Mouse (Mus musculus) lung, embryonic 14.5 days (tissue): ENCODE results near the gene Mad1l1. TPM values are rescaled to one million over a fixed set of nuclear protein-coding genes. Genes with fewer than 3 reads are reported as not detected.

Experiments
- ATAC-seq: fragments of 200-750 bp; cut with Nextera tagmentation; 2 replicates; pipeline ENCODE4 v1.8.0; 2017; ENCODE audit warnings: mild to moderate bottlenecking, moderate TSS enrichment, moderate library complexity; ENCODE audit not compliant: insufficient read depth
- DNase-seq: peaks from one replicate; pipeline ENCODE4 v3.0.0-alpha.2; 2015
- H3K27ac ChIP-seq: fragments of 300-500 bp; sonication (generic); 2 replicates; pipeline ENCODE4 v1.5.1; 2014; ENCODE audit warnings: low read depth, mild to moderate bottlenecking, moderate library complexity
- H3K27me3 ChIP-seq: fragments of 300-500 bp; sonication (generic); 2 replicates; pipeline ENCODE4 v1.6.1; 2014; ENCODE audit warnings: low read length, control low read depth; ENCODE audit not compliant: insufficient read depth
- H3K36me3 ChIP-seq: fragments of 300-500 bp; sonication (generic); 2 replicates; pipeline ENCODE4 v1.6.1; 2014; ENCODE audit warnings: control low read depth; ENCODE audit not compliant: insufficient read depth
- H3K4me1 ChIP-seq: fragments of 300-500 bp; sonication (generic); 2 replicates; pipeline ENCODE4 v1.6.1; 2014; ENCODE audit warnings: antibody characterized with exemption, control low read depth; ENCODE audit not compliant: insufficient read depth
- H3K4me2 ChIP-seq: fragments of 300-500 bp; sonication (generic); 2 replicates; pipeline ENCODE4 v1.6.1; 2014; ENCODE audit warnings: mild to moderate bottlenecking
- H3K4me3 ChIP-seq: fragments of 300-500 bp; sonication (generic); 2 replicates; pipeline ENCODE4 v1.5.1; 2014; ENCODE audit warnings: low read depth, low read length
- H3K9ac ChIP-seq: fragments of 300-500 bp; sonication (generic); 2 replicates; pipeline ENCODE4 v1.6.1; 2014
- H3K9me3 ChIP-seq: fragments of 300-500 bp; sonication (generic); 2 replicates; pipeline ENCODE4 v1.6.1; 2016; ENCODE audit warnings: low read depth, low read length, control low read depth
- CTCF ChIP-seq: IDR thresholded peaks from 2 replicates; pipeline ENCODE4 v1.5.1; 2016; ENCODE audit warnings: antibody characterized with exemption, low read depth
- WGBS: fragments of 180-500 bp; shearing (Covaris S2); extraction: QIAGEN DNeasy Blood & Tissue Kit; methylation state at CpG from one replicate; pipeline ENCODE4 v1.1.7; 2014; 5-methylcytosine and 5-hydroxymethylcytosine counted together
- polyA plus RNA-seq: library from polyadenylated mRNA; unstranded; fragments of >200 nt; fragmentation: Nextera tagmentation; extraction: Ambion mirVana; gene quantifications from 2 replicates; pipeline ENCODE4 v1.2.1, GENCODE M21; 2014

The Mad1l1 gene
- polyA plus RNA-seq, 1 experiment from 2014 or later, result 61.6 TPM

DNA sequence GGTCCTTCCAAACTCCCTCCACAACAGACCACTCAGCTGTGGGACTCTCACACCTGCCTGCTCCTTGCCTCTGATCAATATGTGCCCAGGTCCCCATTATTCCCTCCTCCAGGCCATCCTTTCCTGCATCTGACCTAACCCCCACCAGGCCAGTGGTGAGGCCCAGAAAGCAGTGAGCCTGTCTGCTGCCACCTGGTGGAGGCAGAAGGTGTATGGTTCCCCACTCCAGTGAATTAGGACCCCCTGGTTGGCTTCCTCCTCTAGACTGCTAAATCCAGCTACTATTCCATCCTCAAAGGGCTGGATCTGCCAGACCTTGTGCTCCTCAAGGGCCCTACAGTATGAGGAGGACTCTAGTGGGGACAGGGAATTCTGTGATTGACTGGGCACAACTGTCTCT, 181.1 kb downstream of the Mad1l1 start:
- Histone ChIP-seq H3K4me2 (no peak overlapping the region), H3K4me1 (no peaks in the 10 kb centered on the region), H3K9me3 (no peaks in the 10 kb centered on the region), H3K4me3 (no peak overlapping the region), H3K27me3 (no peaks in the 10 kb centered on the region), H3K9ac (no peak overlapping the region), H3K27ac (no peak overlapping the region), H3K36me3 (peaks cover 5% of the 10 kb centered on the region; the same call in 1 of the 2 replicates)
- no peak for ATAC-seq
- peak; percentile 78 for DNase-seq
- peak; percentile 89 for TF ChIP-seq CTCF

DNA sequence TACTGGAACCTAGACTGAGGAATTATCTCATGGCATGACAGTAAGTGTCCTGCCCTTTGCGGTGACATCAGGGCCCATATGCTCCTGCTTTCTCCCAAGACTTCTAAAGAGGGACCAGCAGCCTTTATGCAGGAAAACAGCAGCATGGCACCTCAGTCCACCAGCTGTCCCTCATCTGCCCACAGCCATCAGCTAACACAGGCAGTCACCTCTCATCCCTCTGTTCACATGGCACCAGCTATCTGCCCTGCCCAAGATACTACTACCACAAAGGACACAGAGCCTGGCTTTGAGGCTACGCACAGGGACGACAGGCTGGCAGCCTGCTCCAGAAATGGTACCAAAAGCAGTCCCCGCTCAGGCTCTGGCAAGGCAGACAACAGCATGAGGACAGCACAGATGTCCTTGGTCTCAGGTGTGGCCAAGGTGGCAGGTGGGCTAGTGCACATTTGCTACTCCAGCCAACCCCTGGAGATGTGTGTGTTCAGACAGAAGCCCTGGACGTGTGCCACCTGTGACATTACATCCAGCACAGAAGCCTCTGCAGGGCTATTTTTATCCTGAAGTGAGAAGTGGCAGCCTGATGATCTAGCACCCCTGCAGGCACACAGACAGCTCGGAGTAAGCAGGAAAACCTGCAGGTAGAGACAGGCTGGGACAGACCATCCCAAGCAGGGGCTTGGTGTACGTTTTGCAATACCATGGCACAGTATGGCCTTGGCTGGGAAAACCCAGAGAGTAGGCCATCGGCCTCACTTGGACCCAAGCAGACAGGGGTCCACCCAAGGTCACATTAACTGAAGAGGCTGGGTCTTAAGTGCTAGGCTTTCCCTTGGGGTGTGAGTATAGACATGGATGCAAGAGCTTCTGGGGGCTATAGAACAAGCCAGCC, 185.4 kb downstream of the Mad1l1 start:
- Histone ChIP-seq H3K4me1 (no peaks in the 10 kb centered on the region), H3K9me3 (no peaks in the 10 kb centered on the region), H3K27ac (no peak overlapping the region), H3K27me3 (no peaks in the 10 kb centered on the region), H3K9ac (no peak overlapping the region), H3K36me3 (peaks cover 5% of the 10 kb centered on the region; the same call in 1 of the 2 replicates), H3K4me2 (no peak overlapping the region), H3K4me3 (no peak overlapping the region)
- no peak for DNase-seq
- no peak for ATAC-seq
- 81% methylated on average over 8 of the region's 8 CpGs for WGBS
- TF ChIP-seq CTCF, result no peak

DNA sequence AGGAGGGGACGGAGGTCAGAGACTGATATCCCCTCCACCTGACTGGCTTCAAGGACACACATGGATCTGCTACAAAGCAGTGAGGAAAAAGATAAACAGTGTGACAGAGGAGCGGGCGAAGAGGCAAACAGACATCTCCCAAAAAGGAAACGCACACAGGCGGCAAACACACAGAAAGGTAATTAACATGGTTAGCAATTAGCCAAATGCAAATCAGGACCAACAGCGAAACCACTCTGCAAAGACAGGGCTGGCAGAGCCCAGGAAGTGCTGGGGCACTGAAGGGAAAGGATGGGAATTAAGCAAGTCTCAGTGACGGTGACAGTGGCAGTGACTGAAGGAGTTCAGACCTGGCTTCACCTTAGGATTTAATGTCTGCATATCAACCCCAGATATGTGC, 187.3 kb downstream of the Mad1l1 start:
- no peak overlapping the region for H3K27ac ChIP-seq
- DNase-seq, result no peak
- H3K4me3 ChIP-seq, result no peak overlapping the region
- no peak overlapping the region for H3K4me2 ChIP-seq
- H3K9ac ChIP-seq, result no peak overlapping the region
- peaks cover 5% of the 10 kb centered on the region; the same call in 1 of the 2 replicates for H3K36me3 ChIP-seq
- no peaks in the 10 kb centered on the region for H3K27me3 ChIP-seq
- no peaks in the 10 kb centered on the region for H3K9me3 ChIP-seq
- H3K4me1 ChIP-seq, result no peaks in the 10 kb centered on the region
- no peak for ATAC-seq
- WGBS, result 83% methylated on average over 7 of the region's 7 CpGs
- TF ChIP-seq CTCF, result no peak

DNA sequence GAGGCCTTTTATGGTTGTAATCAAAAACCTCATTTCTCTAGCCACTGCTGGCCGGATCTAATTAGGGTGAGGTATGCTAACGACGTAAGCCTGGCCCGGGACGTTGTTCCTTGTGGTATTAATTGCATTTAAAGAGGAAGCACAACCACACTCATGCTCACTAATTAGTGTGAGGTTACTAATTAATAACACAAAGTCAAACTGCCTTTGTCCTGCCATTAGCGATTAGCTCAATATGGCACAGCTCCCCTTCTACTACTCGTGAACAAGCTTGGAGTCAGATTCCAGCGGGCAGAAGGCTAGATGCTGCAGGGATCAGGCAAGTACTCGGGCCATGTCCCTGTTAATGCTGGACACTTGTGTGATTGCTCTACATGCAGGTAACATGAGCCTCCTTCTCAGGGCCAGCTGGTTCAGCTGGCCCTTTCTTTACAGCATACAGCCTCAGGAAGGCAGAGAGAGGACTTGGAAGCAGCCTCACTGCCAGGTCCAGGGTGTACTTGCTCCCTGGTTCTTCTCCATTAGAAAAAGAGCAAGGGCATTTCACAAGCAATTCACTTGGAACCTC, 192.9 kb downstream of the Mad1l1 start:
- Histone ChIP-seq H3K9me3 (no peaks in the 10 kb centered on the region), H3K4me1 (no peaks in the 10 kb centered on the region), H3K36me3 (no peaks in the 10 kb centered on the region; the same call in 1 of the 2 replicates), H3K27ac (no peak overlapping the region), H3K9ac (no peak overlapping the region), H3K4me3 (no peak overlapping the region), H3K27me3 (no peaks in the 10 kb centered on the region), H3K4me2 (no peak overlapping the region)
- DNase-seq (no peak), ATAC-seq (no peak)
- 83% methylated on average over 9 of the region's 9 CpGs for WGBS
- no peak for TF ChIP-seq CTCF

DNA sequence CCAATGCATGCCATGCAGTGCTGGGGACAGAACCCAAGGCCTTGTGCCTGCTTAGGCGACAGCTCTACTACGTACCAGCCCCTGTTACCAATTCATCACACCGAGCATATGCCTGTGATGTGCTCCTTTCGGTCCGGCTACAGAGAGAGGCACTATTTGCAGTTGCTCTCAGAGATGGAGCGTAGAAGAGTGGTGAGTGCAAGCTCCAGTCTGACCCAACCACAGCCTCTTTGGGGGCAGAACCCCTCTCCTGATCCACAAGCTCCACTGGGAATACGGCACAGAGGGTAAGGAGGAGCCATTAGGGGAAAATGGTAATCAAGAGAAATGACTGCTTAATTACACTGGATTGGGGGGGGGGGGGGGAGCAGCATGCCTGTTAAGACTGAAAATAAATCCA, 193.4 kb downstream of the Mad1l1 start:
- no peak for TF ChIP-seq CTCF
- Histone ChIP-seq H3K9me3 (no peaks in the 10 kb centered on the region), H3K4me1 (no peaks in the 10 kb centered on the region), H3K4me3 (no peak overlapping the region), H3K27ac (no peak overlapping the region), H3K27me3 (no peaks in the 10 kb centered on the region), H3K9ac (no peak overlapping the region), H3K4me2 (no peak overlapping the region), H3K36me3 (no peaks in the 10 kb centered on the region; the same call in 1 of the 2 replicates)
- ATAC-seq (no peak), DNase-seq (no peak)
- 87% methylated on average over 7 of the region's 7 CpGs for WGBS

DNA sequence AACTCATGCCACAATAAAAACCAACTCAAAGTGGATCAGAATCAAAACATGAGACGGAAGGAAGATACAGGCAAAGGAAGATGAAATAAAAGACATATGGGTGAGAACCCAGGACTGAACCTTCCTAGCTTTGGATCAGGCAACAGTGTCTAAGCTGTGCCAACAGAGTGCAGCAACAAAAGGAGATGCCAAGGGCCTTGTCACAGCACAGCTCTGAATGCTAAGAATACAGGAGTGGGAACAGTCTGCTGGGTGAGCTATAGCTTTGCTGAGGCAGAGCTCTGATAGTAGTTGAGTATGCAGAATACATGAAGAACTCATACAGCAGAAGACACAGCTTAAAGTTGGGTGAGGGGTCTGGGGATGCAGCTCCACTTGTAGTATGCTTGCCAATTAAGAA, 196.7 kb downstream of the Mad1l1 start:
- no peak for ATAC-seq
- Histone ChIP-seq H3K4me3 (no peak overlapping the region), H3K4me1 (no peaks in the 10 kb centered on the region), H3K27ac (no peak overlapping the region), H3K36me3 (no peaks in the 10 kb centered on the region), H3K9ac (no peak overlapping the region), H3K9me3 (no peaks in the 10 kb centered on the region), H3K4me2 (no peak overlapping the region), H3K27me3 (no peaks in the 10 kb centered on the region)
- no peak for DNase-seq
- 94% methylated on average over 1 of the region's 1 CpGs for WGBS
- TF ChIP-seq CTCF, result no peak

DNA sequence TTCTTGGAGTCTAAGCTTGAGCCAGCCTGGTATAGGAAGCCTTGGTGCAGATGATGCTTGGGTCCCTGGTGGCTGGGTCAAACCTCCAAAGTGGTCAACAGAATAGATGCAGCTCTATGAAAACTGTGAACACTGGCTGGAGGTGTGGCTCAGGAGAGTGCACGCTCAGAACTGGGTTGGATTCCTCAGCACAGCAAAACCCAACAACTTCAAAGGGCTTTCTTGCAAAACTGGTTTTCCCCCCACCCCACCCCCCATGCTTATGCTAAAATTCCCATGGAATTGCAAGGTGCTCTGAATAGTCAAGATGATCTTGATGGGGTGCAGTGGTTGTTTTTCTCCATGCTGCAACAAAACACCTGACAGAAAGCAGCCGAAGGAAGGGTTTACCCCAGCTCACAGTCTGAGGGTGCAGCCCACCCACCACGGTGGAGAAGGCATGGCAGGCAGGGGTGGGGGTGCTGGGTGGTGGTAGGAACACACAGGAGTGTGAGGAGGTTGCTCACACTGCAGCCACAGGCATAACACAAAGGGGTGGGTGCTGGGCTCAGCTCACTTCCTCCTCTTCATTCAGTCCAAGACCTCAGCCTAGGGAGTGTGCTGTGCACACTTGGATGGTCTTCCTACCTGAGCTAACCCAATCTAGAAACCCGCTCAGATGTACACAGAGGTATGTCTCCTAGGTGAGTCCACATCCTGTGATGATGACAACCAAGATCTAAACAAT, 197.5 kb downstream of the Mad1l1 start:
- no peak for TF ChIP-seq CTCF
- peak; percentile 57 for ATAC-seq
- no peaks in the 10 kb centered on the region for H3K4me1 ChIP-seq

More for the DNA sequence above, 197.5 kb downstream of the Mad1l1 start:
- H3K9ac ChIP-seq, result no peak overlapping the region
- DNase-seq, result peak; percentile 42
- no peaks in the 10 kb centered on the region for H3K27me3 ChIP-seq
- H3K36me3 ChIP-seq, result no peaks in the 10 kb centered on the region
- WGBS, result 49% methylated on average over 4 of the region's 4 CpGs
- peak overlapping the region; percentile 18; the same call in 1 of the 2 replicates for H3K4me2 ChIP-seq
- H3K9me3 ChIP-seq, result no peaks in the 10 kb centered on the region
- no peak overlapping the region for H3K4me3 ChIP-seq
- peak overlapping the region; percentile 58; the same call in 1 of the 2 replicates for H3K27ac ChIP-seq
